In genomic region chr6:47943021-47943691, GRCm38 (mm10) we compare ENCODE assay signal across 9 mouse cellular contexts. TPM values are rescaled to one million over a fixed set of nuclear protein-coding genes. Genes with fewer than 3 reads are reported as not detected.
DNase-seq lines count a peak whose midpoint lies in the region; ATAC-seq and TF ChIP-seq lines count a peak whose summit lies in the region.
"Had no signal": no experiment of that assay in that cellular context is flagged by ENCODE, and none has a peak within 500 bp of the region (broad histone marks: within the 10 kb centered on the region; RNA-seq: fewer than 3 reads in every experiment).

No protein-coding gene starts in this region.

- peak overlapping the region; percentile 52 for H3K4me3 ChIP-seq in embryonic facial prominence, embryonic 13.5 days
- H3K4me3 ChIP-seq in kidney, adult 2 months (ENCODE audit: insufficient read depth, low read depth, low read length) = peak overlapping the region; percentile 35
- H3K4me3 ChIP-seq in liver, embryonic 11.5 days (ENCODE audit: low read depth, low read length) = peak overlapping the region; percentile 68
- H3K4me3 ChIP-seq: myocyte had no signal

- ATAC-seq in embryonic facial prominence, embryonic 13.5 days (ENCODE audit: insufficient number of reproducible peaks, insufficient read depth, low FRiP score, low TSS enrichment, low read depth) = peak; percentile 72
- peak; percentile 92 for ATAC-seq in liver, embryonic 11.5 days (replicated peaks; ENCODE audit: low FRiP score)

- peak; percentile 50 for DNase-seq in layer of hippocampus, adult 11-12 months (ENCODE audit: low spot score)
- no peak for DNase-seq in layer of hippocampus, adult 9-10 months (ENCODE audit: low spot score)
- DNase-seq in heart, adult 8-10 months (ENCODE audit: low spot score) = peak; percentile 41
- peak; percentile 75 for DNase-seq in kidney, adult 2 months
- peak; percentile 84 for DNase-seq in liver, embryonic 11.5 days (ENCODE audit: low spot score)
- DNase-seq in monocyte, adult 2 months (ENCODE audit: low read depth in 1 of 2, low spot score in 2 of 2) = peak; percentile 16 to 36
- DNase-seq in spleen, postnatal 4 days (ENCODE audit: low spot score in 2 of 2) = peak; percentile 74 to 88

- no peaks in the 10 kb centered on the region for H3K27me3 ChIP-seq in embryonic facial prominence, embryonic 13.5 days
- no peaks in the 10 kb centered on the region for H3K27me3 ChIP-seq in kidney, adult 2 months (replicated peaks; ENCODE audit: control insufficient read depth, insufficient read depth, low read length)
- H3K27me3 ChIP-seq in liver, embryonic 11.5 days (replicated peaks; ENCODE audit: control insufficient read depth, insufficient read depth, low read length) = no peaks in the 10 kb centered on the region

- TF ChIP-seq CTCF in kidney, adult 2 months (conservative IDR thresholded peaks at IDR 0.05; ENCODE audit: insufficient read depth, insufficient read length, low read depth, low read length) = peak; percentile 44; the same call in 1 of the 2 replicates

- no peaks in the 10 kb centered on the region for H3K9me3 ChIP-seq in embryonic facial prominence, embryonic 13.5 days
- H3K9me3 ChIP-seq in liver, embryonic 11.5 days (ENCODE audit: control insufficient read depth, low read length) = peaks cover 5% of the 10 kb centered on the region; the same call in 1 of the 2 replicates

- peak overlapping the region; percentile 82 for H3K4me2 ChIP-seq in embryonic facial prominence, embryonic 13.5 days
- peak overlapping the region; percentile 98 for H3K4me2 ChIP-seq in liver, embryonic 11.5 days

- WGBS in embryonic facial prominence, embryonic 13.5 days = 10% methylated on average over 64 of the region's 64 CpGs
- WGBS in kidney, adult 2 months = 17% methylated on average over 64 of the region's 64 CpGs
- 11% methylated on average over 64 of the region's 64 CpGs for WGBS in liver, embryonic 11.5 days

- peak overlapping the region; percentile 73 for H3K27ac ChIP-seq in embryonic facial prominence, embryonic 13.5 days
- H3K27ac ChIP-seq in kidney, adult 2 months (ENCODE audit: insufficient read depth, low read depth, low read length) = no peak overlapping the region
- peak overlapping the region; percentile 64 for H3K27ac ChIP-seq in liver, embryonic 11.5 days (ENCODE audit: low read depth, low read length)

- peaks cover 13% of the 10 kb centered on the region; the same call in 1 of the 2 replicates for H3K4me1 ChIP-seq in embryonic facial prominence, embryonic 13.5 days
- no peaks in the 10 kb centered on the region for H3K4me1 ChIP-seq in kidney, adult 2 months (ENCODE audit: control insufficient read depth, insufficient read depth, low read length)
- H3K4me1 ChIP-seq in liver, embryonic 11.5 days (replicated peaks; ENCODE audit: control insufficient read depth, insufficient read depth, low read length) = peaks cover 5% of the 10 kb centered on the region

- peak overlapping the region; percentile 87 for H3K9ac ChIP-seq in embryonic facial prominence, embryonic 13.5 days
- H3K9ac ChIP-seq in liver, embryonic 11.5 days (ENCODE audit: low read depth, low read length) = peak overlapping the region; percentile 95

- no peak for TF ChIP-seq POLR2A in kidney, adult 2 months (IDR thresholded peaks at IDR 0.05; ENCODE audit: low read depth, low read length)

- peaks cover 17% of the 10 kb centered on the region for H3K36me3 ChIP-seq in embryonic facial prominence, embryonic 13.5 days
- H3K36me3 ChIP-seq in kidney, adult 2 months (ENCODE audit: control insufficient read depth, insufficient read depth, low read length) = no peaks in the 10 kb centered on the region
- H3K36me3 ChIP-seq in liver, embryonic 11.5 days (ENCODE audit: control insufficient read depth, insufficient read depth, low read length) = peaks cover 8% of the 10 kb centered on the region

RNA-seq across cellular contexts. Expression of gene Zfp956, which starts 10.0 kb away (rescaled TPM):
- polyA plus RNA-seq in embryonic facial prominence, embryonic 13.5 days (2015; fragmentation: Nextera tagmentation; extraction: Ambion mirVana) = 14.4 and 15.3 TPM in 2 replicates
- total RNA-seq in heart, adult 8-10 months (2022) = 1 to 10 TPM; 1.8 to 3.4 (median 2.7) TPM
- polyA plus RNA-seq in kidney, adult 2 months (2012; rRNA removed) = 6.7 and 9.4 TPM in 2 replicates
- polyA plus RNA-seq in liver, embryonic 11.5 days (2014; fragmentation: Nextera tagmentation; extraction: Ambion mirVana) = 6.0 and 9.4 TPM in 2 replicates

RNA-seq across cellular contexts. Expression of gene Zfp212, which starts 22.9 kb away (rescaled TPM):
- 23.2 and 24.0 TPM in 2 replicates for polyA plus RNA-seq in embryonic facial prominence, embryonic 13.5 days (2015; fragmentation: Nextera tagmentation; extraction: Ambion mirVana)
- 1 to 10 TPM; 8.2 to 9.8 (median 8.5) TPM for total RNA-seq in heart, adult 8-10 months (2022)
- polyA plus RNA-seq in kidney, adult 2 months (2012; rRNA removed) = 8.1 and 8.5 TPM in 2 replicates
- polyA plus RNA-seq in liver, embryonic 11.5 days (2014; fragmentation: Nextera tagmentation; extraction: Ambion mirVana) = 9.5 and 9.8 TPM in 2 replicates
